Mouse (Mus musculus) embryonic facial prominence, embryonic 11.5 days (tissue): ENCODE data around the gene Cnppd1. TPM values are rescaled to one million over a fixed set of nuclear protein-coding genes. Genes with fewer than 3 reads are reported as not detected.
A peak's percentile ranks its signal among the peaks of the same experiment; 100 is the strongest.

Experiments used
- ATAC-seq: fragments of 200-750 bp; cut with Nextera tagmentation; replicated peaks from 2 replicates; pipeline ENCODE4 v1.8.0; 2017; ENCODE audit warnings: low read depth; ENCODE audit not compliant: insufficient number of reproducible peaks, low FRiP score, low TSS enrichment
- DNase-seq: peaks from one replicate; pipeline ENCODE4 v3.0.0-alpha.2; 2015; ENCODE audit warnings: low spot score
- H3K27ac ChIP-seq: fragments of 300-500 bp; sonication (generic); replicated peaks from 2 replicates; pipeline ENCODE4 v1.5.1; 2014; ENCODE audit warnings: mild to moderate bottlenecking, low read depth, low read length, control low read depth
- H3K27me3 ChIP-seq: fragments of 300-500 bp; sonication (generic); 2 replicates; pipeline ENCODE4 v1.6.1; 2014; ENCODE audit warnings: mild to moderate bottlenecking, low read length, moderate library complexity, mixed read lengths; ENCODE audit not compliant: control insufficient read depth, insufficient read depth
- H3K36me3 ChIP-seq: fragments of 300-500 bp; sonication (generic); replicated peaks from 2 replicates; pipeline ENCODE4 v1.6.1; 2014; ENCODE audit warnings: low read depth, mild to moderate bottlenecking, low read length, moderate library complexity, mixed read lengths; ENCODE audit not compliant: control insufficient read depth, insufficient read depth
- H3K4me1 ChIP-seq: fragments of 300-500 bp; sonication (generic); 2 replicates; pipeline ENCODE4 v1.6.1; 2014; ENCODE audit warnings: low read length, mixed read lengths; ENCODE audit not compliant: control insufficient read depth, insufficient read depth
- H3K4me2 ChIP-seq: fragments of 300-500 bp; sonication (generic); 2 replicates; pipeline ENCODE4 v1.6.1; 2014; ENCODE audit warnings: low read depth, mild to moderate bottlenecking, control low read depth, low read length, moderate library complexity
- H3K4me3 ChIP-seq: fragments of 300-500 bp; sonication (generic); 2 replicates; pipeline ENCODE4 v1.5.1; 2014; ENCODE audit warnings: low read depth, low read length, control low read depth
- H3K9ac ChIP-seq: fragments of 300-500 bp; sonication (generic); replicated peaks from 2 replicates; pipeline ENCODE4 v1.6.1; 2014; ENCODE audit warnings: mild to moderate bottlenecking, control low read depth, low read length
- H3K9me3 ChIP-seq: fragments of 300-500 bp; sonication (generic); replicated peaks from 2 replicates; pipeline ENCODE4 v1.6.1; 2016; ENCODE audit warnings: mild to moderate bottlenecking, low read length, inconsistent platforms, mixed read lengths; ENCODE audit not compliant: control insufficient read depth
- WGBS: fragments of 180-500 bp; shearing (Covaris S2); extraction: QIAGEN DNeasy Blood & Tissue Kit; methylation state at CpG from one replicate; pipeline ENCODE4 v1.1.7; 2014; 5-methylcytosine and 5-hydroxymethylcytosine counted together
- polyA plus RNA-seq: library from polyadenylated mRNA; unstranded; fragments of >200 nt; fragmentation: Nextera tagmentation; extraction: Ambion mirVana; gene quantifications from 2 replicates; pipeline ENCODE4 v1.2.1, GENCODE M21; 2014

Gene Cnppd1
- polyA plus RNA-seq, 1 experiment from 2014 or later = 33.8 TPM

DNA sequence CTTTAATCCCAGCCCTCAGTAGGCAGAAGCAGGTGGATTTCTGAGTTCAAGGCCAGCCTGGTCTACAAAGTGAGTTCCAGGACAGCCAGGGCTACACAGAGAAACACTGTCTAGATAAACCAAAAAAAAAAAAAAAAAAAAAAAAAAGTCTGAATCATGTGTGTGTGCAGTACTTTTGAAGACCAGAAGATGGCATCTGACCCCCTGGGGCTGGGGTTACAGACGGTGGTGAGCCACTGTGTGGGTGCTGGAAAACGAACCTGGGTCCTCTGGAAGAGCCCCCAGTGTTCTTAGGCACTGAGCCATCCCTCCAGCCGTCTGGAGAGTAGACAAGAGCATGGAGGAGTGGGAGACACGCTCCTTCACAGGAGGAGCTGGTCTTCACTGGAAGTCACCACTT, 39.6 kb upstream of the Cnppd1 start:
- no peak for ATAC-seq
- H3K36me3 ChIP-seq = peaks cover 2% of the 10 kb centered on the region
- 74% methylated on average over 4 of the region's 4 CpGs for WGBS
- no peak overlapping the region for H3K9ac ChIP-seq
- H3K27me3 ChIP-seq = no peaks in the 10 kb centered on the region
- no peak for DNase-seq
- no peak overlapping the region for H3K4me2 ChIP-seq
- H3K9me3 ChIP-seq = no peaks in the 10 kb centered on the region
- 0 out of 2 replicates have a peak, but pooled peaks cover 3% of the 10 kb centered on the region for H3K4me1 ChIP-seq
- no peak overlapping the region for H3K4me3 ChIP-seq
- no peak overlapping the region for H3K27ac ChIP-seq

DNA sequence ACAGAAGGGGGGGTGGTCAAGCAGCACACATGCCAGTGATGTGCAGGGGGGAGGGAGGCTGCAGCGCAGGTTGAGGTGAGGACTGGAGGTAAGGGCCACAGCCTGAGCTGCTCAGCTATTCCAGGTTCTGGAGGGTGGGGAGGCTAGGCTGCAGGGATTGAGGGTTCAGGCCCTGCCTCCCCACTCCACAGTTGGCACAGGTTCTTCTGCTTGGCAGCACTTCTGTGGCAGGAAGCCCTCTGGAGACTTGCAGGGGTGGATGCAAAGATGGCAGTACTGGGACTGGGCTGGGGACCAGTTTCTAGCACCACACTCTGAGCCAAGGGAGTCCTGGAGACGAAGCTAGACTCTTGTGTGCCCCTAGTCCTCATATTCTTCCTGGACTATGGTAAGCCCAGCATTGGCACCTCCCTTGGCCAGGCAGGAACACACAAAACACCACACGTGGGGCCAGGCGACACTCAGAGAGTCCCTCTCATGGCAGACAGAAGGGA, 38.9 kb upstream of the Cnppd1 start:
- no peak for ATAC-seq
- Histone ChIP-seq H3K27ac (no peak overlapping the region), H3K4me1 (0 out of 2 replicates have a peak, but pooled peaks cover 3% of the 10 kb centered on the region), H3K36me3 (peaks cover 2% of the 10 kb centered on the region), H3K9ac (no peak overlapping the region), H3K4me2 (no peak overlapping the region), H3K9me3 (no peaks in the 10 kb centered on the region), H3K4me3 (no peak overlapping the region), H3K27me3 (no peaks in the 10 kb centered on the region)
- WGBS = 81% methylated on average over 4 of the region's 4 CpGs
- DNase-seq = no peak

DNA sequence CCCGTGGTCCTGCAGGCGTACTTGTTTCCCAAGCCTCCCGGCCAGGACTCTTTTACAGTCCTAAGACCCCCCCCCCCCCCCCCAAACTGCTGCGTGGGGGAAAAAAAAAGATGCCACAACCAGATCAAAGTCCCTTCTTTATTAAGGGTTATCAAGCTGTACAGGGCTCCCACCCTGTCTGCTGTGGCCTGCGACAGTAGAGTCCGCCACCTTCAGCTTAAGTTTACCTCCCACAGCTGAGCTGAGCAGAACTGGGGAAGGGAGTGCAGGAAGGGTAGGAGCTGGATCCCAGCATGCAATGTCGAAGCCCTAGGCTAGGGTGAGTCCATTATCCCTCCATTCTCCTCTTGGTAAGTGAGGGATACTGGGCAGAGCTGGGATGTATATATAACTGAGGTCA, 38.2 kb upstream of the Cnppd1 start:
- H3K9ac ChIP-seq = no peak overlapping the region
- H3K36me3 ChIP-seq = peaks cover 2% of the 10 kb centered on the region
- 40% methylated on average over 7 of the region's 7 CpGs for WGBS
- H3K9me3 ChIP-seq = no peaks in the 10 kb centered on the region
- no peak for DNase-seq
- 0 out of 2 replicates have a peak, but pooled peaks cover 3% of the 10 kb centered on the region for H3K4me1 ChIP-seq
- peak overlapping the region; percentile 60 for H3K4me3 ChIP-seq
- H3K27me3 ChIP-seq = no peaks in the 10 kb centered on the region
- ATAC-seq = no peak
- peak overlapping the region; percentile 96 for H3K4me2 ChIP-seq
- no peak overlapping the region for H3K27ac ChIP-seq

DNA sequence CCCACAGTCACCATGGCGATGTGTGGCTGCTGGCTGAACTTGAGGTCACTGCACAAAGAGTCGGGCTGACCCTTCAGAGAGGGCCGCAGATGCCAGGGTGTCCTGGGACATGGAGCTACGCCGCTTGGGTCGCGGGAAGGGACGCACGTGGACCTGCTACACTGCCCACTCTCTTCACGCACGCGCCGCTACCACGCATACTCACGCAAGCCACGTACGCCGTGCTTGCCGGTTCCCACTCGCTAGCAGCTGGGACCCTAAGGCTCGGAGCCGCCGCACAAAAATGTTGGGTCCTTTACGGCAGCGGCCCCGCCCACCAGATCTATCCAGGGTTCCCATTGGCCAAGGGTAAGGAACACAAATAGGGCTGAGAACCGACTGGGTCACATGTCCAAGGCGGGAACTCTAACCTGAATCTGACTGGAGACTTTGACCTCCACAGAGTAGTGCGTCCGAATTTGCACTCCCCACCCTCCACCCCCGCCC, 37.6 kb upstream of the Cnppd1 start, which contains the start of gene Abcb6:
Abcb6 (minus strand) TSS at position 288 of the 486 bp plus-strand sequence.
- ATAC-seq (peak; percentile 91), DNase-seq (peak; percentile 94)
- under 1% methylated on average over 31 of the region's 31 CpGs for WGBS
- no peak within 1 kb of the TSS; the same call in 1 of the 2 replicates for H3K27ac ChIP-seq
- H3K27me3 ChIP-seq = no peaks in the 10 kb centered on the region
- H3K36me3 ChIP-seq = peaks cover 2% of the 10 kb centered on the region
- H3K4me3 ChIP-seq = peak within 1 kb of the TSS; percentile 60
- H3K9me3 ChIP-seq = no peaks in the 10 kb centered on the region
- peak within 1 kb of the TSS; percentile 70 for H3K9ac ChIP-seq
- 0 out of 2 replicates have a peak, but pooled peaks cover 3% of the 10 kb centered on the region for H3K4me1 ChIP-seq
- peak within 1 kb of the TSS; percentile 96 for H3K4me2 ChIP-seq

DNA sequence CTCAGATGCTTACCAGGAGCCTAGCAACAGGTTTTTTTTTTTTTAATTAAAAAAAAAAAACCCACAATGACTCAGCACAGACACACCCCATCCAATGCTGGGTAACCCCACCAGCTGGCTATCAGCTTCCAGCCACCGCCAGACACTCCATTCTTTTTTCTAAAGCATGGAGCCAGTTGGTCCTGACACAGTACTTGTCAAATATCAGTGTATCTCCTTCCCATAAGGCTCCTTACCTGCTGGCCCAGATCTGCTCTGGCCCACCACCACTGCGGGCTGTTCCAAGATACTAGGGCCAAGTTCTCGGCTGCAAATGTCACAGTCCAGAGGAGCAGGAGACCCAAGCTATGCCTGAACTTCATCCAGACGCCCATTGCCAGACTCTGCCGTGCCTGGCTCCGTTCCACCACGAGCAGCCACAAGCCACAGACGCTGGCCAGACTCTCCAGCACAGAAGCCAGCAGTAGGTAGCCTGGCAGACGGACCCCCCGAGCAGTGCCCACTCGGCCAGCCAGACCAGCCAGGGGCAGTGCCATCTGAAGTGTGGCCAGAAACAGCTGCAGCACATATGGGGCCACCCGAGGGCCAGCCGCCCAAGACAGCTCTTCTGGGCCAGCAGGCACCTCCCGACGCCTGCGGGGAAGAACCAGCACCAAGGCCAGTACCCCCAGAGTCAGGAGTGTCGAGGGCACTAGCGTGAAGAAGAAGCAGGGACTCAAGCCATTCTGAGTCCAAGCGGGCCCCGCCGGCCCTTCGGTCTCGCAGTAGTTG, 37.0 kb upstream of the Cnppd1 start:
- H3K9me3 ChIP-seq = no peaks in the 10 kb centered on the region
- no peak overlapping the region; the same call in 1 of the 2 replicates for H3K27ac ChIP-seq
- H3K27me3 ChIP-seq = no peaks in the 10 kb centered on the region
- H3K4me1 ChIP-seq = 0 out of 2 replicates have a peak, but pooled peaks cover 3% of the 10 kb centered on the region
- H3K4me2 ChIP-seq = peak overlapping the region; percentile 96
- DNase-seq (peak; percentile 47), ATAC-seq (peak; percentile 39; the same call in 1 of the 2 replicates)
- peaks cover 2% of the 10 kb centered on the region for H3K36me3 ChIP-seq
- peak overlapping the region; percentile 70 for H3K9ac ChIP-seq
- WGBS = 11% methylated on average over 23 of the region's 23 CpGs
- H3K4me3 ChIP-seq = peak overlapping the region; percentile 60

DNA sequence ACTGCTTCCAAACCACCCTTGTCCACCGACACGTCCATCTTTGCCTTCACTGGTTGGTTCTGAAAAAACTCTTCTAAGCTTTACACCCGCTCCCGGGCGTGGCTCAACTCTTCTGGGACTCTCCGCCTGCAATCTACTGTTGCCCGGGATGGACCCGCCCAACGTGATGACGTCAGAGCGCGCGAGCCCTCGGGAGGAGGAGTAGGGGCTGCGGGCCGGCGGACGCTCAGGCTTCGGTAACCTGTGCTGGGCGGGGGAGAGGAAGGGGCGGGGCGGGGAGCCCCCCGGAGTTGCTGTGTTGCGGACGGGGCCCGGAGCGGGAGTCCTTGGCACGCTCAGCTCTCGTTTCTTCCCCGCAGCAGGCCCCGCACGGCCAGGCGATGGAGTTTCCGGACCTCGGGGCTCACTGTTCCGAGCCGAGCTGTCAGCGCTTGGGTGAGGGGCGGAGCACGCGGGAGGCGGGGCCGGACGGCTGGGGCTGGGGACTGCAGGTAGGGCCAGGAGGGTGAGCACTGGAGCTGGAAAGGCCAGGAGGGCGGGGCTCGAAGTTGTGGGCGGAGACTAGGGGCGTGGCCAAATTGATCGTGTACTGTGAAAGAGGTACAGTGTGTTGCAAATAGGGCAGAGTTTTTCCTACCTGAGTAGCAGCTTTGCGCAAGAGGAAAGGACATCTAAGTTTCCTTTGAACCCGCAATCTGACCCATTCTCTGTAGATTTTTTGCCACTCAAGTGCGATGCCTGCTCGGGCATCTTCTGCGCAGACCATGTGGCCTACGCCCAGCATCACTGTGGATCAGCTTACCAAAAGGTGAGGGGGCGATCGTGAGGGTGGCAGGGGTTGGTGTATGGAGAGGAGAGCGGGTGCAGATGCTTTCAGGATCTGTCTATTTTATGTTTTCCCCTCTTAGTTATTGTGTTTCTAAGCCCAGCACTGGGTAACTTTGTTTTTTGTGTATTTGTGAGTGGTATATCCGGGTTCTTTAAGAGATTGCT, 26.3 kb upstream of the Cnppd1 start, which contains the start of gene Zfand2b:
Zfand2b (plus strand) TSS at position 175 of the 993 bp plus-strand sequence.
- WGBS = under 1% methylated on average over 59 of the region's 59 CpGs
- Histone ChIP-seq H3K4me1 (peaks cover 3% of the 10 kb centered on the region; the same call in 1 of the 2 replicates), H3K4me3 (peak within 1 kb of the TSS; percentile 63), H3K27me3 (no peaks in the 10 kb centered on the region), H3K36me3 (peaks cover 6% of the 10 kb centered on the region; the same call in 1 of the 2 replicates), H3K27ac (no peak within 1 kb of the TSS; the same call in 1 of the 2 replicates), H3K9me3 (no peaks in the 10 kb centered on the region), H3K4me2 (peak within 1 kb of the TSS; percentile 41), H3K9ac (peak within 1 kb of the TSS; percentile 58)
- DNase-seq (peak; percentile 97), ATAC-seq (peak; percentile 95)

DNA sequence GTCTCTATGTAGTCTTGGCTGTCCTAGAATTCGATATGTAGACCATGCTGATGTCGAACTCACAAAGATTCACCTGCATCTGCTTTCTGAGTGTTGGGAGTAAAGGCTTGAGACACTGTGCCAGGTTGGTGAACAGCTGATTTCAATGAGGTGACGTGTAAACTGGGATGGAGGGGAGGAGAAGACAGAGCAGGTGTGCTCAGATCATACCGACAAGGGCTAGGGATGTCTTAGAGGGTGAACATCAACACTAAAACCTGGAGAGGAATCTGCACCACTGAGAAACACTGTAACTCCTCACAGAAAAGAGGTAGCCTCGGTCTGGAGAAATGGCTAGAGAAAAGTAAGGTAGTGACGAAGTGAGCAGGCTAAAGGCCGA, 25.6 kb upstream of the Cnppd1 start:
- no peaks in the 10 kb centered on the region for H3K9me3 ChIP-seq
- no peaks in the 10 kb centered on the region for H3K27me3 ChIP-seq
- H3K36me3 ChIP-seq = peaks cover 3% of the 10 kb centered on the region; the same call in 1 of the 2 replicates
- H3K4me1 ChIP-seq = peaks cover 3% of the 10 kb centered on the region; the same call in 1 of the 2 replicates
- DNase-seq (no peak), ATAC-seq (peak; percentile 17; the same call in 1 of the 2 replicates)
- peak overlapping the region; percentile 41 for H3K4me2 ChIP-seq
- H3K4me3 ChIP-seq = peak overlapping the region; percentile 63
- 13% methylated on average over 7 of the region's 7 CpGs for WGBS
- no peak overlapping the region for H3K27ac ChIP-seq
- H3K9ac ChIP-seq = peak overlapping the region; percentile 27
